Mouse (Mus musculus) lung, postnatal 0 days (tissue): ENCODE measurements around the gene Gm16368. TPM values are rescaled to one million over a fixed set of nuclear protein-coding genes. Genes with fewer than 3 reads are reported as not detected.
"Not testable (repeated sequence)": the region's sequence is repeated elsewhere in the genome, so short reads cannot be mapped to it uniquely, and the experiment has no call there.

Source experiments
- ATAC-seq: fragments of 200-750 bp; cut with Nextera tagmentation; 2 replicates; pipeline ENCODE4 v1.8.0; 2017; ENCODE audit warnings: moderate library complexity
- DNase-seq: peaks from one replicate; pipeline ENCODE4 v3.0.0-alpha.2; 2016; ENCODE audit warnings: low spot score
- H3K27ac ChIP-seq: fragments of 300-500 bp; sonication (generic); 2 replicates; pipeline ENCODE4 v1.5.1; 2014; ENCODE audit warnings: antibody characterized with exemption, mild to moderate bottlenecking, low read length, mixed read lengths
- H3K27me3 ChIP-seq: fragments of 300-500 bp; sonication (generic); replicated peaks from 2 replicates; pipeline ENCODE4 v1.6.1; 2014; ENCODE audit warnings: low read length, mixed read lengths; ENCODE audit not compliant: insufficient read depth
- H3K36me3 ChIP-seq: fragments of 300-500 bp; sonication (generic); 2 replicates; pipeline ENCODE4 v1.6.1; 2014; ENCODE audit warnings: low read length, mixed read lengths; ENCODE audit not compliant: insufficient read depth
- H3K4me1 ChIP-seq: fragments of 300-500 bp; sonication (generic); 2 replicates; pipeline ENCODE4 v1.6.1; 2014; ENCODE audit warnings: antibody characterized with exemption, low read depth, low read length, mixed read lengths; ENCODE audit not compliant: insufficient read depth
- H3K4me2 ChIP-seq: fragments of 300-500 bp; sonication (generic); replicated peaks from 2 replicates; pipeline ENCODE4 v1.6.1; 2014; ENCODE audit warnings: low read depth, mild to moderate bottlenecking, low read length, moderate library complexity, mixed read lengths
- H3K4me3 ChIP-seq: fragments of 300-500 bp; sonication (generic); 2 replicates; pipeline ENCODE4 v1.5.1; 2014; ENCODE audit warnings: low read depth, low read length
- H3K9ac ChIP-seq: fragments of 300-500 bp; sonication (generic); replicated peaks from 2 replicates; pipeline ENCODE4 v1.6.1; 2014; ENCODE audit warnings: low read depth, mild to moderate bottlenecking
- H3K9me3 ChIP-seq: fragments of 300-500 bp; sonication (generic); 2 replicates; pipeline ENCODE4 v1.6.1; 2016; ENCODE audit warnings: low read length, mixed read lengths
- WGBS: fragments of 180-500 bp; shearing (Covaris S2); extraction: QIAGEN DNeasy Blood & Tissue Kit; methylation state at CpG from one replicate; pipeline ENCODE4 v1.1.7; 2014; 5-methylcytosine and 5-hydroxymethylcytosine counted together
- polyA plus RNA-seq: library from polyadenylated mRNA; unstranded; fragments of >200 nt; fragmentation: Nextera tagmentation; extraction: Ambion mirVana; gene quantifications from 2 replicates; pipeline ENCODE4 v1.2.1, GENCODE M21; 2015

Gm16368 gene
- not detected in 2 replicates for polyA plus RNA-seq

GRCm38 (mm10) chr12:88083397-88083796 lies at the start of gene Gm16368:
TSS of gene Gm16368 (plus strand) at chr12:88083697.
- H3K9ac ChIP-seq, H3K4me2 ChIP-seq, H3K4me3 ChIP-seq, DNase-seq, H3K27ac ChIP-seq, H3K27me3 ChIP-seq, H3K36me3 ChIP-seq, H3K9me3 ChIP-seq, H3K4me1 ChIP-seq, ATAC-seq: not testable (repeated sequence)
- WGBS = 53% methylated on average over 1 of the region's 1 CpGs

- H3K9me3 ChIP-seq, H3K4me3 ChIP-seq, H3K27me3 ChIP-seq, H3K36me3 ChIP-seq, H3K9ac ChIP-seq, H3K4me1 ChIP-seq, ATAC-seq, H3K4me2 ChIP-seq, H3K27ac ChIP-seq, DNase-seq: not testable (repeated sequence)
Observed at GRCm38 (mm10) chr12:88039062-88039461, 44.4 kb upstream of the Gm16368 start.

- ATAC-seq, H3K4me3 ChIP-seq, H3K9me3 ChIP-seq, H3K27me3 ChIP-seq, DNase-seq, H3K4me1 ChIP-seq, H3K36me3 ChIP-seq, H3K9ac ChIP-seq, H3K27ac ChIP-seq, H3K4me2 ChIP-seq: not testable (repeated sequence)
- 84% methylated on average over 1 of the region's 1 CpGs for WGBS
Observed at GRCm38 (mm10) chr12:88039703-88040102, 43.8 kb upstream of the Gm16368 start.

- WGBS = 69% methylated on average over 1 of the region's 1 CpGs
- not testable (repeated sequence) for H3K27ac ChIP-seq, H3K4me3 ChIP-seq, H3K27me3 ChIP-seq, H3K9me3 ChIP-seq, ATAC-seq, H3K4me1 ChIP-seq, H3K4me2 ChIP-seq, H3K9ac ChIP-seq, H3K36me3 ChIP-seq, DNase-seq
Observed at GRCm38 (mm10) chr12:88045226-88045625, 38.3 kb upstream of the Gm16368 start.

Other genes with a start within 250 kb of the Gm16368 start
- gene Gm2001, start 241.4 kb upstream of the Gm16368 start, polyA plus RNA-seq = not detected in 2 replicates
- gene Gm2016, start 209.6 kb upstream of the Gm16368 start, polyA plus RNA-seq = not detected in 2 replicates
- not detected in 2 replicates for gene Gm2022, start 188.3 kb upstream of the Gm16368 start, polyA plus RNA-seq
- gene Gm2035, start 163.8 kb upstream of the Gm16368 start, polyA plus RNA-seq = not detected in 2 replicates
- gene Gm2042, start 129.6 kb upstream of the Gm16368 start, polyA plus RNA-seq = not detected in 2 replicates
- gene Gm2075, start 71.8 kb upstream of the Gm16368 start, polyA plus RNA-seq = not detected in 2 replicates
- not detected in 2 replicates for gene Gm6803, start 64.9 kb upstream of the Gm16368 start, polyA plus RNA-seq
- gene Gm2056, start 56.7 kb upstream of the Gm16368 start, polyA plus RNA-seq = not detected in 2 replicates
- not detected in 2 replicates for gene Gm10436, start 98.4 kb downstream of the Gm16368 start, polyA plus RNA-seq
- not detected in 2 replicates for gene Gm8332, start 166.4 kb downstream of the Gm16368 start, polyA plus RNA-seq
- gene Gm5662, start 190.8 kb downstream of the Gm16368 start, polyA plus RNA-seq = not detected in 2 replicates
- gene Gm5039, start 240.3 kb downstream of the Gm16368 start, polyA plus RNA-seq = not detected in 2 replicates